Mouse (Mus musculus) brain, embryonic 14.5 days (tissue): Measurements from ENCODE around the gene Ulk3.

ENCODE experiments used
- CTCF ChIP-seq: fragments of 200-500 bp; IDR thresholded peaks from 2 replicates; pipeline ENCODE4 v1.5.1; 2012; ENCODE audit warnings: inconsistent platforms, mild to moderate bottlenecking, moderate library complexity, borderline replicate concordance; ENCODE audit not compliant: insufficient read depth, insufficient read length; ENCODE audit errors: extremely low read depth
- POLR2A ChIP-seq: fragments of 200-500 bp; IDR thresholded peaks from 2 replicates; pipeline ENCODE4 v1.6.1; 2012; ENCODE audit warnings: mild to moderate bottlenecking, inconsistent platforms, borderline replicate concordance; ENCODE audit not compliant: poor library complexity, insufficient read depth, insufficient read length, severe bottlenecking; ENCODE audit errors: extremely low read depth

DNA sequence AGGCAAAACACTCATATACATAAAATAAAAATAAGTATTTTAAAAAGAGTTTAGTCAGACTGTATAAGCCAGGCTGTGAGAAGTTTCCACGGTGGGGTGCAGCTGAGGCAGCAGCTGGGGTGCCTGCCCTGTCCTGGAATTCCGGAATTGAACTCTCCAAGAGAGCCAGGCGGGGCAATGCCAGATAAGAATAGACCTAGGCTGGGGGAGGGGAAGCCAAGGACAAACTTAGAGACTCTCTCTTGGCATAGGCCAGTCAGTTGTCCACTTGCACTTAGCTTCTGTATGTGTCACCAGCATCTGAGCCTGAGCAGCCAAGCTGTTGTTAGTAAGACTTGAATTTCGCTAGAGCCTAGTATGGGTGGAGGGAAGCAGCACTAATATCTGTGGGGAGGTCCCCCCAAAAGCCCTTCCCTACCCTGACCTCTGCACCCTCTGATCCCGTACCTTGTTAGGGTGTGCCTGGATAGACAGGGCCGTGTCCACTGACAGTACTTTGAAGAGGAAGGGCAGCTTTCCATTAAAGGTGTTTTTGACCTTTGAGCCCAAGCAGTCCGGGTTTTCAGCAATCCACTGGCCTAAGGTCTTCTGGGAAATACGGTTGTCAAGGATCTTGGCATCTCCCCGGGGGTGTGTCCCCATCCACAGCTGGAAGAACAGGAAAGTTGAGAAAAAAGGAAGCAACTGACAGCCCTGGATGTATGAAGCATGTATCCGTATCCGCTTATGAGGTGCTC is 39.0 kb upstream of the Ulk3 start:
- TF ChIP-seq CTCF (no peak), POLR2A (no peak)
